Mouse (Mus musculus): ENCODE data around the gene Ttc6. TPM values are rescaled to one million over a fixed set of nuclear protein-coding genes. Genes with fewer than 3 reads are reported as not detected.

The Ttc6 gene
- total and polyA plus RNA-seq, 3 experiments: 0.12 to 0.33 TPM; not detected in 1

DNA sequence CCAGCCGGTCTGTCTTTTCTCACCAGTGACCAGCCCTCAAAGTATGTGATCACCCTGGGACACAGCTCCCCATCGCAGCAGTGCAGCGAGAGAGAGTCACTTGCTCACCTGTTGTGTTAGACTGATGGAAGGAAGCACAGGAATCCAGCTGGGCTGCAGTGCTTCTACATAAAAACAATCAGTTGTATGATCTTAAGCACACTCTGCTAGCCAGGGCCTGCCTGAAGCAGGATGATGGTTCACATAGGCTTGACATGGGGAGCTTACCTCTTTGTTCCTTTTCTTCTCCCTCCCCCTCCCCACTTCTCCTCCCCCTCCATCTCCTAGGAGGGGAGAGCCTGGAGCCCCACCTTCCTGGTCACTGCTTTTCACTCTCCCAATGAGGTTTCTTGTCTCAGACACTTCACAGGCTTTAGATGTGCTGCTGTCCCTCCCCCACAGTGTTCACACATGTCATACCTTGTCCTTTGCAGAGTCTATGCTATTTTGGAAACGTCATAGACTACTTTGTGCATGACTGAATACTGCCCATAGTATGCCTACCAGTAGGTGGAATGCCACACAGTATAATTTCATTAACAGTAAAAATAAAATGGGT lies 60.2 kb downstream of the Ttc6 start:
- ATAC-seq (ENCODE audit: extremely low read depth, insufficient number of reproducible peaks, low FRiP score, poor library complexity, severe bottlenecking) (no peak), DNase-seq (ENCODE audit: low spot score) (no peak)
- Histone ChIP-seq H3K4me1 (ENCODE audit: insufficient read depth, low read depth, low read length) (no peaks in the 10 kb centered on the region), H3K9me3 (replicated peaks) (no peaks in the 10 kb centered on the region), H3K36me3 (replicated peaks) (no peaks in the 10 kb centered on the region), H3K4me3 (ENCODE audit: low read depth, low read length) (no peak overlapping the region), H3K27me3 (ENCODE audit: insufficient read depth, low read length) (no peaks in the 10 kb centered on the region; the same call in 1 of the 2 replicates)
- TF ChIP-seq POLR2AphosphoS5 (IDR thresholded peaks at IDR 0.05; ENCODE audit: insufficient replicate concordance, low read depth, low read length) (no peak), GATA1 (IDR thresholded peaks at IDR 0.05; ENCODE audit: borderline replicate concordance, low read length) (no peak), GATA2 (IDR thresholded peaks at IDR 0.05; ENCODE audit: borderline replicate concordance, low read depth, low read length) (no peak), CTCF (IDR thresholded peaks at IDR 0.05; ENCODE audit: low read depth, low read length) (no peak), TAL1 (conservative IDR thresholded peaks at IDR 0.05; ENCODE audit: low read depth, low read length) (no peak)

GRCm38 (mm10) chr12:57650011-57650410 lies 86.1 kb downstream of the Ttc6 start:
- ATAC-seq (ENCODE audit: extremely low read depth, insufficient number of reproducible peaks, low FRiP score, poor library complexity, severe bottlenecking): no peak
- H3K9me3 ChIP-seq (replicated peaks): no peaks in the 10 kb centered on the region
- H3K4me1 ChIP-seq (ENCODE audit: insufficient read depth, low read depth, low read length): no peaks in the 10 kb centered on the region
- TF ChIP-seq POLR2AphosphoS5 (IDR thresholded peaks at IDR 0.05; ENCODE audit: insufficient replicate concordance, low read depth, low read length) (no peak), CTCF (IDR thresholded peaks at IDR 0.05; ENCODE audit: low read depth, low read length) (no peak), TAL1 (conservative IDR thresholded peaks at IDR 0.05; ENCODE audit: low read depth, low read length) (no peak), GATA1 (IDR thresholded peaks at IDR 0.05; ENCODE audit: borderline replicate concordance, low read length) (no peak), GATA2 (IDR thresholded peaks at IDR 0.05; ENCODE audit: borderline replicate concordance, low read depth, low read length) (no peak)
- no peaks in the 10 kb centered on the region for H3K36me3 ChIP-seq (replicated peaks)
- H3K27me3 ChIP-seq (ENCODE audit: insufficient read depth, low read length): peaks cover 6% of the 10 kb centered on the region
- no peak for DNase-seq (ENCODE audit: low spot score)
- no peak overlapping the region for H3K4me3 ChIP-seq (ENCODE audit: low read depth, low read length)

- Histone ChIP-seq H3K9me3 (replicated peaks) (no peaks in the 10 kb centered on the region), H3K4me3 (ENCODE audit: low read depth, low read length) (no peak overlapping the region), H3K36me3 (replicated peaks) (no peaks in the 10 kb centered on the region), H3K27me3 (ENCODE audit: insufficient read depth, low read length) (peaks cover 6% of the 10 kb centered on the region), H3K4me1 (ENCODE audit: insufficient read depth, low read depth, low read length) (no peaks in the 10 kb centered on the region)
- no peak for TF ChIP-seq TAL1 (conservative IDR thresholded peaks at IDR 0.05; ENCODE audit: low read depth, low read length)
- TF ChIP-seq POLR2AphosphoS5 (IDR thresholded peaks at IDR 0.05; ENCODE audit: insufficient replicate concordance, low read depth, low read length): no peak
- no peak for TF ChIP-seq CTCF (IDR thresholded peaks at IDR 0.05; ENCODE audit: low read depth, low read length)
- TF ChIP-seq GATA1 (IDR thresholded peaks at IDR 0.05; ENCODE audit: borderline replicate concordance, low read length): no peak
- DNase-seq (ENCODE audit: low spot score) (no peak), ATAC-seq (ENCODE audit: extremely low read depth, insufficient number of reproducible peaks, low FRiP score, poor library complexity, severe bottlenecking) (no peak)
These were observed 86.8 kb downstream of the Ttc6 start for GRCm38 (mm10) chr12:57650677-57651076.

- DNase-seq (ENCODE audit: low spot score): no peak
- Histone ChIP-seq H3K36me3 (replicated peaks) (no peaks in the 10 kb centered on the region), H3K9me3 (replicated peaks) (no peaks in the 10 kb centered on the region), H3K4me1 (ENCODE audit: insufficient read depth, low read depth, low read length) (no peaks in the 10 kb centered on the region), H3K27me3 (ENCODE audit: insufficient read depth, low read length) (no peaks in the 10 kb centered on the region), H3K4me3 (ENCODE audit: low read depth, low read length) (no peak overlapping the region)
- TF ChIP-seq GATA2 (IDR thresholded peaks at IDR 0.05; ENCODE audit: borderline replicate concordance, low read depth, low read length) (no peak), POLR2AphosphoS5 (IDR thresholded peaks at IDR 0.05; ENCODE audit: insufficient replicate concordance, low read depth, low read length) (no peak), TAL1 (conservative IDR thresholded peaks at IDR 0.05; ENCODE audit: low read depth, low read length) (no peak), CTCF (IDR thresholded peaks at IDR 0.05; ENCODE audit: low read depth, low read length) (no peak), GATA1 (IDR thresholded peaks at IDR 0.05; ENCODE audit: borderline replicate concordance, low read length) (no peak)
- ATAC-seq (ENCODE audit: extremely low read depth, insufficient number of reproducible peaks, low FRiP score, poor library complexity, severe bottlenecking): no peak
These were observed 99.2 kb downstream of the Ttc6 start for GRCm38 (mm10) chr12:57662986-57663674.

GRCm38 (mm10) chr12:57672414-57672813 lies 108.5 kb downstream of the Ttc6 start:
- no peak for TF ChIP-seq POLR2AphosphoS5 (IDR thresholded peaks at IDR 0.05; ENCODE audit: insufficient replicate concordance, low read depth, low read length)
- TF ChIP-seq TAL1 (conservative IDR thresholded peaks at IDR 0.05; ENCODE audit: low read depth, low read length): no peak
- no peak for TF ChIP-seq GATA1 (IDR thresholded peaks at IDR 0.05; ENCODE audit: borderline replicate concordance, low read length)
- no peak for TF ChIP-seq CTCF (IDR thresholded peaks at IDR 0.05; ENCODE audit: low read depth, low read length)
- no peak overlapping the region for H3K4me3 ChIP-seq (ENCODE audit: low read depth, low read length)
- H3K4me1 ChIP-seq (ENCODE audit: insufficient read depth, low read depth, low read length): no peaks in the 10 kb centered on the region
- ATAC-seq (ENCODE audit: extremely low read depth, insufficient number of reproducible peaks, low FRiP score, poor library complexity, severe bottlenecking): no peak
- H3K27me3 ChIP-seq (ENCODE audit: insufficient read depth, low read length): peaks cover 2% of the 10 kb centered on the region; the same call in 1 of the 2 replicates
- no peak for DNase-seq (ENCODE audit: low spot score)
- H3K9me3 ChIP-seq (replicated peaks): no peaks in the 10 kb centered on the region
- no peaks in the 10 kb centered on the region for H3K36me3 ChIP-seq (replicated peaks)

DNA sequence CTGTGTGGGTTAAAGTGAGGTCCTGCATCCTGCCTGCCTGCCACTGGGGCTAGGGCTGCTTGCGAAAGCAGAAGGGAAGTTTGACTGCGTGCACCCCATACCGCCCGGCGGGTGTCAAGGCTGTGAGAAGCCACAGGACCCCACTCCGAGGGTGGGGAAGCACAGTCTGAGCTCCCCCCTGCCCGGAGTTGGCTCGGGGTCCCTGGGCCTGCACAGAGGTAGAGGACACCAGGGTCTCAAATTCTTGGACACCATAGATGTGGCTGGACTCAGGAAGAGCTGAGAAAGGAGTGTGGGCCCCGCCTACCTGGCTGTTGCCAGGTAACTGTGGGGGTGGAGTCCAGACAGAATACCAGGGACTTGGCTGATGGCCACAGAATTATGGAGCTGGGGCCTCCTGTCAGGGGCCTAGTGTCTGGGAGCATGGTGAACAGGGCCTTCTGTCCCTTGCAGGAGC lies 121.1 kb downstream of the Ttc6 start:
- DNase-seq (ENCODE audit: low spot score): no peak
- no peak for TF ChIP-seq GATA2 (IDR thresholded peaks at IDR 0.05; ENCODE audit: borderline replicate concordance, low read depth, low read length)
- no peak for TF ChIP-seq TAL1 (conservative IDR thresholded peaks at IDR 0.05; ENCODE audit: low read depth, low read length)
- no peak for TF ChIP-seq GATA1 (IDR thresholded peaks at IDR 0.05; ENCODE audit: borderline replicate concordance, low read length)
- TF ChIP-seq CTCF (IDR thresholded peaks at IDR 0.05; ENCODE audit: low read depth, low read length): no peak
- ATAC-seq (ENCODE audit: extremely low read depth, insufficient number of reproducible peaks, low FRiP score, poor library complexity, severe bottlenecking): no peak

More for the DNA sequence above, 121.1 kb downstream of the Ttc6 start:
- no peaks in the 10 kb centered on the region for H3K36me3 ChIP-seq (replicated peaks)
- H3K27me3 ChIP-seq (ENCODE audit: insufficient read depth, low read length): peaks cover 6% of the 10 kb centered on the region; the same call in 1 of the 2 replicates
- no peaks in the 10 kb centered on the region for H3K4me1 ChIP-seq (ENCODE audit: insufficient read depth, low read depth, low read length)
- no peaks in the 10 kb centered on the region for H3K9me3 ChIP-seq (replicated peaks)
- no peak overlapping the region for H3K4me3 ChIP-seq (ENCODE audit: low read depth, low read length)

Data from G1E (cell line).